Mouse (Mus musculus) kidney, embryonic 15.5 days (tissue): ENCODE data around the gene Gm14288. TPM values are rescaled to one million over a fixed set of nuclear protein-coding genes. Genes with fewer than 3 reads are reported as not detected.
"Not testable (repeated sequence)": the region's sequence is repeated elsewhere in the genome, so short reads cannot be mapped to it uniquely, and the experiment has no call there.

Experiments
- ATAC-seq: fragments of 200-750 bp; cut with Nextera tagmentation; replicated peaks from 2 replicates; pipeline ENCODE4 v1.8.0; 2017; ENCODE audit warnings: moderate TSS enrichment; ENCODE audit not compliant: low FRiP score
- H3K27ac ChIP-seq: fragments of 300-500 bp; sonication (generic); 2 replicates; pipeline ENCODE4 v1.5.1; 2015; ENCODE audit warnings: mild to moderate bottlenecking, inconsistent platforms
- H3K27me3 ChIP-seq: fragments of 300-500 bp; sonication (generic); 2 replicates; pipeline ENCODE4 v1.6.1; 2015; ENCODE audit warnings: inconsistent platforms
- H3K36me3 ChIP-seq: fragments of 300-500 bp; sonication (generic); 2 replicates; pipeline ENCODE4 v1.6.1; 2015; ENCODE audit warnings: inconsistent platforms
- H3K4me1 ChIP-seq: fragments of 300-500 bp; sonication (generic); 2 replicates; pipeline ENCODE4 v1.6.1; 2015; ENCODE audit warnings: inconsistent platforms
- H3K4me2 ChIP-seq: fragments of 300-500 bp; sonication (generic); 2 replicates; pipeline ENCODE4 v1.6.1; 2015; ENCODE audit warnings: moderate library complexity, mild to moderate bottlenecking, inconsistent platforms
- H3K4me3 ChIP-seq: fragments of 300-500 bp; sonication (generic); replicated peaks from 2 replicates; pipeline ENCODE4 v1.5.1; 2015; ENCODE audit warnings: mild to moderate bottlenecking, inconsistent platforms
- H3K9ac ChIP-seq: fragments of 300-500 bp; sonication (generic); 2 replicates; pipeline ENCODE4 v1.6.1; 2015; ENCODE audit warnings: mild to moderate bottlenecking, inconsistent platforms
- H3K9me3 ChIP-seq: fragments of 300-500 bp; sonication (generic); replicated peaks from 2 replicates; pipeline ENCODE4 v1.6.1; 2016; ENCODE audit warnings: inconsistent platforms
- WGBS: fragments of 180-500 bp; shearing (Covaris S2); methylation state at CpG from one replicate; pipeline ENCODE4 v1.1.7; 2015; ENCODE audit warnings: mixed read lengths; 5-methylcytosine and 5-hydroxymethylcytosine counted together
- polyA plus RNA-seq: library from polyadenylated mRNA; unstranded; fragments of >200 nt; fragmentation: Nextera tagmentation; extraction: Ambion mirVana; gene quantifications from 2 replicates; pipeline ENCODE4 v1.2.1, GENCODE M21; 2015

Gene Gm14288
- 3.1 and 5.5 TPM in 2 replicates for polyA plus RNA-seq

GRCm38 (mm10) chr2:175800993-175801392 is at the start of gene Gm14288:
TSS of gene Gm14288 (minus strand) at chr2:175801093.
- not testable (repeated sequence) for H3K9ac ChIP-seq, ATAC-seq

GRCm38 (mm10) chr2:175741237-175741636 is 59.7 kb downstream of the Gm14288 start, which contains the start of gene Gm2007:
TSS of gene Gm2007 (plus strand) at chr2:175741537.
- WGBS = no CpG with 5 or more reads among the region's 2 CpGs
- not testable (repeated sequence) for H3K9ac ChIP-seq

More at GRCm38 (mm10) chr2:175800993-175801392, at the start of gene Gm14288:
- H3K27me3 ChIP-seq, H3K4me1 ChIP-seq, H3K9me3 ChIP-seq, H3K4me2 ChIP-seq, H3K27ac ChIP-seq, H3K4me3 ChIP-seq, H3K36me3 ChIP-seq: not testable (repeated sequence)
- no CpG with 5 or more reads among the region's 6 CpGs for WGBS

More at GRCm38 (mm10) chr2:175741237-175741636, 59.7 kb downstream of the Gm14288 start, which contains the start of gene Gm2007:
- not testable (repeated sequence) for H3K9me3 ChIP-seq, H3K4me3 ChIP-seq, H3K4me1 ChIP-seq, ATAC-seq, H3K27me3 ChIP-seq, H3K27ac ChIP-seq, H3K36me3 ChIP-seq, H3K4me2 ChIP-seq

Other genes with a start within 250 kb of the Gm14288 start
- gene Gm11007, start 157.1 kb downstream of the Gm14288 start, polyA plus RNA-seq = not detected in 2 replicates
- gene Zfp969, start 97.4 kb downstream of the Gm14288 start, polyA plus RNA-seq = 19.4 and 24.7 TPM in 2 replicates
- gene Gm2007, start 59.6 kb downstream of the Gm14288 start, polyA plus RNA-seq = not detected in 2 replicates
- 21.5 and 23.8 TPM in 2 replicates for gene Gm6710, start 68.1 kb upstream of the Gm14288 start, polyA plus RNA-seq
- gene Zfp966, start 130.0 kb upstream of the Gm14288 start, polyA plus RNA-seq = 3.9 and 5.1 TPM in 2 replicates
- gene Gm2026, start 164.2 kb upstream of the Gm14288 start, polyA plus RNA-seq = 27.7 and 28.0 TPM in 2 replicates